Mouse (Mus musculus): ENCODE measurements around the gene Dnajc27. TPM values are rescaled to one million over a fixed set of nuclear protein-coding genes. Genes with fewer than 3 reads are reported as not detected.
A peak's percentile ranks its signal among the peaks of the same experiment; 100 is the strongest.

The Dnajc27 gene
- polyA plus RNA-seq (2014; fragmentation: Nextera tagmentation; extraction: Ambion mirVana): 7.9 and 9.7 TPM in 2 replicates

DNA sequence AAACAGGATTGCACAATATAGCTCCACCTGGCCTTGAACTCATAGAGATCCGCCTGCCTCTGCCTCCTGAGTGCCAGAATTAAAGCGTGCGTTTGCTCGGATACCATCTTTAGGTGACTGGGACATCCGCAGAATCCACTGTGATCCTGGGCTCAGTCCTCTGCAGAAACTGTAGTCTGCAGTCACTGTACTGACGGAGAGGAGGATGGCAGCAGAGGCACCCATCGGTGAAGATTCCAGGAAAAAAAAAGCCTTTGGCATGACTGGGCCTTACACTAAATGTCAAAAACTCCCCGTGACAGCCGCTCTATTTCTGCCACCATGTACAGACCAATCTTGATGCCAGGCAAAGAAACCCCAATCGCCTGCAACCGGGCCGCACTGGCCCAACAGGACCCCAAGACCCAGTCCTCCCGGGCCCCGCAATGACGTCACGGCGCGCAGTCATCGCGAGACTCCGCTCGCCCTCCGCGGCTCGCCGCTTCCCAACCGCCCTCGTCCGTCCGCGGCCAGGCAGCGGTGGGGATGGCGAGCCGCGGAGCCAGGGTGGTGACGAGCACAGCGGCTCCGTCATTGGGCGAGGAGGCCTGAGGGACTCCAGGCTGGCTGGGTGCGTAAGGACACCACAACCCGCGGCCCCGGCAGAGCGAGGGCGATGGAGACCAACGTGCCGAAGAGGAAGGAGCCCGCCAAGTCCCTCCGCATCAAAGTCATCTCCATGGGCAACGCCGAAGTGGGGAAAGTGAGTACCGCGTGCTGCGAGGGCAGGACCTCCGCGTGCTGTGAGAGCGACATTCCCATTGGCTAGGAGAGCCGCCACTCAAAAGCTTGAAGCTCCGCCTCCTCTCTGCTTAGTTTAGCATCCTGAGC, at the start of gene Dnajc27:
Dnajc27 (plus strand) TSS at position 452 of the 870 bp plus-strand sequence.
- no peaks in the 10 kb centered on the region; the same call in 1 of the 2 replicates for H3K4me1 ChIP-seq (replicated peaks; ENCODE audit: control insufficient read depth, insufficient read depth, low read length)
- no peaks in the 10 kb centered on the region for H3K27me3 ChIP-seq (replicated peaks; ENCODE audit: control insufficient read depth, insufficient read depth, low read length)
- ATAC-seq (replicated peaks; ENCODE audit: low FRiP score, low TSS enrichment, low read depth) (peak; percentile 98), DNase-seq (ENCODE audit: low spot score) (peak; percentile 99)
- peak within 1 kb of the TSS; percentile 95 for H3K27ac ChIP-seq (ENCODE audit: low read depth)
- peak within 1 kb of the TSS; percentile 75 for H3K9ac ChIP-seq (ENCODE audit: low read length)
- no peaks in the 10 kb centered on the region for H3K9me3 ChIP-seq (ENCODE audit: control insufficient read depth, low read length)
- 5% methylated on average over 59 of the region's 59 CpGs for WGBS
- H3K4me3 ChIP-seq (ENCODE audit: low read depth, low read length): peak within 1 kb of the TSS; percentile 58
- H3K4me2 ChIP-seq (ENCODE audit: low read length): peak within 1 kb of the TSS; percentile 65
- H3K36me3 ChIP-seq (ENCODE audit: control insufficient read depth, insufficient read depth, low read length): peaks cover 20% of the 10 kb centered on the region

DNA sequence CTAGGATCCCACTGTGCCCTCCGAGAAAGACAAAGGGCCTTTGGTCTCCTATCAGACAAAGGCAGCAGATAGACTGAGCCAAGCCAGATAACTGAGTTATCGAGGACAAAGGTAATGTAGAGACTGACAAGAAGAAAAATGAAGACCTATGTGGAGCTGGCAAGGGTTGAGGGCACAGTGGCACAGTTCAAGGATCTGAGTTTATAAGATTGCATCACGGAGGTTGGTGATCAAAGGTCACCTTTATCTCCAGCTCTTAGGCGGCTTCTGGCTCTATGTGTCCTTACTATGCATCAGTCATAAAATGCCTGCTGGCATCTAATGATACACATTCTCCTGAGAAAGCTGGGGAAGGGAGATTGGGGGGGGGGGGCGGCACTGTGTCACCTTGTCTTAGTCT, 46.2 kb upstream of the Dnajc27 start:
- Histone ChIP-seq H3K9ac (ENCODE audit: low read length) (no peak overlapping the region), H3K36me3 (ENCODE audit: control insufficient read depth, insufficient read depth, low read length) (no peaks in the 10 kb centered on the region), H3K9me3 (ENCODE audit: control insufficient read depth, low read length) (no peaks in the 10 kb centered on the region), H3K4me2 (ENCODE audit: low read length) (no peak overlapping the region), H3K4me3 (ENCODE audit: low read depth, low read length) (no peak overlapping the region), H3K27ac (ENCODE audit: low read depth) (no peak overlapping the region), H3K4me1 (replicated peaks; ENCODE audit: control insufficient read depth, insufficient read depth, low read length) (no peaks in the 10 kb centered on the region; the same call in 1 of the 2 replicates), H3K27me3 (replicated peaks; ENCODE audit: control insufficient read depth, insufficient read depth, low read length) (no peaks in the 10 kb centered on the region)
- WGBS: 77% methylated on average over 5 of the region's 5 CpGs
- ATAC-seq (replicated peaks; ENCODE audit: low FRiP score, low TSS enrichment, low read depth): no peak
- DNase-seq (ENCODE audit: low spot score): no peak

DNA sequence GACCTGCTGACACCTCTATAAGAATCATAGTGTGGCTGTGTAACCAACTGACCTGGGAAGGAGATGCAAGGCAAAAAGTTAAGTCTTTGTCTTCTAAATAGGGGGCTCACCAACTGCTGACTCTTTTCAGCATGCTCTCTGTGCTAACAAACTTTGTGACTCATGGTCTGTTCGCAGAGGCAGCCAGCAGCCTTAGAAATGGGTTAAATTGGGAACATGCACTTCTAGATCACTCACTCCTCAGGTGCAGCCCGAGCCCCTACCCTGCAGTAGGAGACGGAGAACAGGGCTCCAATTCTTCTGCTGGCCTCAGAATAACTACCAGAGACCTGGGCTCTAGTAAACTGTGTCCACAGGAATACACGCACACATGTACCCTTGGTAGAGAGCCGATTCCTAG, 44.9 kb upstream of the Dnajc27 start:
- H3K36me3 ChIP-seq (ENCODE audit: control insufficient read depth, insufficient read depth, low read length): no peaks in the 10 kb centered on the region
- peak overlapping the region; percentile 82; the same call in 1 of the 2 replicates for H3K4me2 ChIP-seq (ENCODE audit: low read length)
- no peaks in the 10 kb centered on the region for H3K27me3 ChIP-seq (replicated peaks; ENCODE audit: control insufficient read depth, insufficient read depth, low read length)
- WGBS: 40% methylated on average over 5 of the region's 5 CpGs
- no peak for ATAC-seq (replicated peaks; ENCODE audit: low FRiP score, low TSS enrichment, low read depth)
- DNase-seq (ENCODE audit: low spot score): no peak
- H3K4me3 ChIP-seq (ENCODE audit: low read depth, low read length): 0 out of 2 replicates have a peak overlapping the region, but pooled peaks have one; percentile 72
- no peak overlapping the region for H3K27ac ChIP-seq (ENCODE audit: low read depth)
- H3K4me1 ChIP-seq (replicated peaks; ENCODE audit: control insufficient read depth, insufficient read depth, low read length): no peaks in the 10 kb centered on the region; the same call in 1 of the 2 replicates
- H3K9ac ChIP-seq (ENCODE audit: low read length): no peak overlapping the region
- H3K9me3 ChIP-seq (ENCODE audit: control insufficient read depth, low read length): no peaks in the 10 kb centered on the region

DNA sequence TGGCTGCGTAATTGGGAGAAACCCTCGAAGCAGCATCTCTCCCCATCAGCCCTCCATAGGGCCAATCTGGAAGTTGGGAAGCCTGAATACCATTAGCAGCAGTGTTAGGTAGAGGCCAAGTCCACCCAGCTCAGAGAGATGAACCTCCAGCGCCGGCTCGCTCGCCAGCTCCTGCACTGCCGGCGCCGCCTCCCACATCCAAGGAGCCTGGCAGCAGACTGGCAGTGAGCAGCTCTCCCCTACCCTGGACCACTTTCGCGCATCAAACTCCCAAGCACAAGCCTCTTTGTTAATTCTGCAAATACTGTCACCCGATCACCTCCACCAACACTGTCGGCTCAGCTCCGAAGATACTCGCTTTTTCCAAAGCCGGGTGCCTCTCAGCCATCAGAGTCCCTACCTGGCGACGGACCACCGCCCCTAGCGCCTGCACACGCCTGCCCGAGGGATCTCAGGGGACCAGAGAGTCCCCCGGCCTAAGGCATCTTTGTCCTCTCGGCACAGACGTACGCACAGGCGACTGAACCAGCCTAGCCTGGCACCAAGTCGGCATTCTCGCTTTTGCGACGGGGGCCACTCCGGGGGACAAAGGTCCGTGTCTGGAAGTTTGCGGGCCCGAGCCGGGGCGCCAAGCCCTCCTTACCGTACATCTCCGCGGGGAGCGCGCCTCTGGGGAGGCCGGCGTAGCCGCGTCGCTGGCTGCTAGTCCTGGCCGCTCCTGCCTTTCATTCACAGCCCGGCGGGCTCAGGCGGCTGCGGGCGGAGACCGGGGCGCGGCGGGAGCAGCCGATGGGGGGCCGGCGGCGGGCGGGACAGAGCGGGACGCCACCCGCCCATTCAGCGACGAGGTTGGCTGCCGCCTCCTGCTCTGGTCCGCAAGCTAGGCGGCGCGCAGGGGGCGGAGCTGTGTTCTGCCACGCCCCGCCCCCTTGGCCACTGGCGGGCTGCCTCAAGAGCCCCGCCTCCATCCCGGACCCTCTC, 44.0 kb upstream of the Dnajc27 start, which contains the start of gene Efr3b:
Efr3b (minus strand) TSS at position 855 of the 981 bp plus-strand sequence.
- Histone ChIP-seq H3K9me3 (ENCODE audit: control insufficient read depth, low read length) (no peaks in the 10 kb centered on the region), H3K4me3 (ENCODE audit: low read depth, low read length) (peak within 1 kb of the TSS; percentile 72), H3K27me3 (replicated peaks; ENCODE audit: control insufficient read depth, insufficient read depth, low read length) (no peaks in the 10 kb centered on the region), H3K4me1 (replicated peaks; ENCODE audit: control insufficient read depth, insufficient read depth, low read length) (no peaks in the 10 kb centered on the region; the same call in 1 of the 2 replicates), H3K9ac (ENCODE audit: low read length) (peak within 1 kb of the TSS; percentile 56), H3K36me3 (ENCODE audit: control insufficient read depth, insufficient read depth, low read length) (no peaks in the 10 kb centered on the region), H3K27ac (ENCODE audit: low read depth) (no peak within 1 kb of the TSS), H3K4me2 (ENCODE audit: low read length) (peak within 1 kb of the TSS; percentile 82)
- DNase-seq (ENCODE audit: low spot score) (peak; percentile 88), ATAC-seq (replicated peaks; ENCODE audit: low FRiP score, low TSS enrichment, low read depth) (peak; percentile 94)
- WGBS: under 1% methylated on average over 78 of the region's 78 CpGs

DNA sequence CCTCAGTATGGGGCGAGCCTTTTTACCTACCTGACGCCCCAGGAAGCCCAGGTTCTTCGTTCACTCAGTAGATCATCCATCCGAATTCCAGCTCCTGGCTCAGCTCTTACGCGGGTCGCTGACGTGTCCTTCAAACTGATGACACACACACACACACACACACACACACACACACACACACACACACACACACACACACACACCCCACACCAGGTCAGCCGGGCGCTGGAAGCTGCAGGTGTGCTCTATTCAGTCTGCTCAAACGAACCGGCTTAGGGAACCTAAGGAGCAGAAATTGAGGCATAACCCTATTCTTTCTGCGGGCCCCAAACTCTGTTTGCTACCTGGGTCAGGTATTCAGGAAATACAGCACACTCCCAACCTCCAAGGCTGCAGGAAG, 43.3 kb upstream of the Dnajc27 start:
- H3K4me2 ChIP-seq (ENCODE audit: low read length): peak overlapping the region; percentile 82
- no peak for ATAC-seq (replicated peaks; ENCODE audit: low FRiP score, low TSS enrichment, low read depth)
- DNase-seq (ENCODE audit: low spot score): no peak
- H3K9ac ChIP-seq (ENCODE audit: low read length): no peak overlapping the region
- no peaks in the 10 kb centered on the region for H3K36me3 ChIP-seq (ENCODE audit: control insufficient read depth, insufficient read depth, low read length)
- no peaks in the 10 kb centered on the region for H3K27me3 ChIP-seq (replicated peaks; ENCODE audit: control insufficient read depth, insufficient read depth, low read length)
- peak overlapping the region; percentile 72 for H3K4me3 ChIP-seq (ENCODE audit: low read depth, low read length)
- H3K9me3 ChIP-seq (ENCODE audit: control insufficient read depth, low read length): no peaks in the 10 kb centered on the region
- no peaks in the 10 kb centered on the region; the same call in 1 of the 2 replicates for H3K4me1 ChIP-seq (replicated peaks; ENCODE audit: control insufficient read depth, insufficient read depth, low read length)
- WGBS: 4% methylated on average over 13 of the region's 13 CpGs
- H3K27ac ChIP-seq (ENCODE audit: low read depth): no peak overlapping the region

DNA sequence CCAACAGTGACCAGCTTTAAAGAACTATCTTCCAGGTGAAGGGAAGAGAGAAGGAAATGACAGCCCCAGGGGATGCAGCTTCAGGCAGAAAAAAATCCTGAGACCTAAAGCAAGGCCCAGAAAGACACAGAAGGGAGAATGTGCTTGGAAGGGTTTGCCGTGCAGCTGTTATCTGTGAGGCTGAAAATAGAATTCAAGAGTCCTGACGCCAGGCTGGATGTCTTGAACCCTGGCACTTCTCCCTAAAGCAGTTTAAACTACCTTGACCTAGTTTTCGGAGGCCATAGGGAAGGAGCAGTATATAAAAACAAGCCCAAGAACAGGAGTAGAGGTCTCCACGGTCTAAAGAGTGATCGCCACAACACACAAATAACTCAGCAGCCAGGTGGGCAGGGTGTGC, 40.0 kb upstream of the Dnajc27 start:
- DNase-seq (ENCODE audit: low spot score) (no peak), ATAC-seq (replicated peaks; ENCODE audit: low FRiP score, low TSS enrichment, low read depth) (no peak)
- Histone ChIP-seq H3K4me1 (replicated peaks; ENCODE audit: control insufficient read depth, insufficient read depth, low read length) (no peaks in the 10 kb centered on the region; the same call in 1 of the 2 replicates), H3K4me3 (ENCODE audit: low read depth, low read length) (no peak overlapping the region), H3K27ac (ENCODE audit: low read depth) (no peak overlapping the region), H3K36me3 (ENCODE audit: control insufficient read depth, insufficient read depth, low read length) (no peaks in the 10 kb centered on the region), H3K27me3 (replicated peaks; ENCODE audit: control insufficient read depth, insufficient read depth, low read length) (no peaks in the 10 kb centered on the region), H3K9me3 (ENCODE audit: control insufficient read depth, low read length) (no peaks in the 10 kb centered on the region), H3K4me2 (ENCODE audit: low read length) (no peak overlapping the region), H3K9ac (ENCODE audit: low read length) (no peak overlapping the region)
- 73% methylated on average over 5 of the region's 5 CpGs for WGBS

DNA sequence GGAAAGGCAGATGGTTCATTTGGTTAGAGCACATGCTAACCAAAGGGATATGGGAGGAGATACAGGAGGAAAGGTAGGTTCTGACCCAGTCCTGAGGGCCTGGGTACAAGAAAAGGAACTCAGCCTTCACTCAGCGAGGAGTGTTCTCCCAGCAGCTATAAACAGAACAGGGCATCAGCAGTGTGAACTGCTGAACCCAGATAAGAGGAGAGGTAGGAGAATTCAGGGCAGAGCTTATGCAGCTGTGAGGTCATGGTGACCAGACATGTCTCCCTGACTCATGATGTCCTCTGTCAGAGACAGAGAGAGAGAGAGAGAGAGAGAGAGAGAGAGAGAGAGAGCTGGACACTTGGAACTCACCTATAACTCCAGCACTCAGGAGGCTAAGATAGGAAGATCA, 36.4 kb upstream of the Dnajc27 start:
- Histone ChIP-seq H3K27ac (ENCODE audit: low read depth) (no peak overlapping the region), H3K4me3 (ENCODE audit: low read depth, low read length) (no peak overlapping the region), H3K9me3 (ENCODE audit: control insufficient read depth, low read length) (no peaks in the 10 kb centered on the region), H3K27me3 (replicated peaks; ENCODE audit: control insufficient read depth, insufficient read depth, low read length) (no peaks in the 10 kb centered on the region), H3K9ac (ENCODE audit: low read length) (no peak overlapping the region), H3K4me2 (ENCODE audit: low read length) (no peak overlapping the region), H3K4me1 (replicated peaks; ENCODE audit: control insufficient read depth, insufficient read depth, low read length) (no peaks in the 10 kb centered on the region), H3K36me3 (ENCODE audit: control insufficient read depth, insufficient read depth, low read length) (no peaks in the 10 kb centered on the region)
- 41% methylated on average over 1 of the region's 1 CpGs for WGBS
- no peak for DNase-seq (ENCODE audit: low spot score)
- no peak for ATAC-seq (replicated peaks; ENCODE audit: low FRiP score, low TSS enrichment, low read depth)

DNA sequence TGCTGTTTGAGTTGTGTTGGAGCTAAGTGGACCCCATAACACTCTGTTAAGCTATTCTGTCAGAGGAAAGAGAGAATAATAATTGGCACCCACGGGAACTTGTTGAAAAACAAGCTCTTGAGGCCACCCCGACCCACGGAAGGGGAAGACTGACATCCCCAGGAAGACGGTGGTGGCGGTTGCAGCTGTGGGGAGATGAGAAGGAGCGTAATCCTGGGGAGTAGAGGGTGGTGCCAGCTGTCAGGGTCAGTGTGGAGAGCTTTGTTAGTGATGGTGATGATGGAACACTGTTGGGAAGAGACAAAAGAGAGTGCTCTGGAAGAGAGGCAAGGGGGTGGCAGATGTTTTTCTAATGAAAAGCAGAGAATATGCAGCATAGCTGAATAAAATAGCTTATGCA, 34.4 kb upstream of the Dnajc27 start:
- no peak overlapping the region for H3K27ac ChIP-seq (ENCODE audit: low read depth)
- H3K9me3 ChIP-seq (ENCODE audit: control insufficient read depth, low read length): no peaks in the 10 kb centered on the region
- no peak for ATAC-seq (replicated peaks; ENCODE audit: low FRiP score, low TSS enrichment, low read depth)
- H3K4me3 ChIP-seq (ENCODE audit: low read depth, low read length): no peak overlapping the region
- H3K27me3 ChIP-seq (replicated peaks; ENCODE audit: control insufficient read depth, insufficient read depth, low read length): no peaks in the 10 kb centered on the region
- H3K36me3 ChIP-seq (ENCODE audit: control insufficient read depth, insufficient read depth, low read length): no peaks in the 10 kb centered on the region
- no peak overlapping the region for H3K4me2 ChIP-seq (ENCODE audit: low read length)
- no peak overlapping the region for H3K9ac ChIP-seq (ENCODE audit: low read length)
- no peak for DNase-seq (ENCODE audit: low spot score)
- 72% methylated on average over 6 of the region's 6 CpGs for WGBS
- no peaks in the 10 kb centered on the region for H3K4me1 ChIP-seq (replicated peaks; ENCODE audit: control insufficient read depth, insufficient read depth, low read length)

Data from intestine, embryonic 14.5 days (tissue).